Mouse (Mus musculus): Measurements from ENCODE around the gene Jam3. TPM values are rescaled to one million over a fixed set of nuclear protein-coding genes. Genes with fewer than 3 reads are reported as not detected.

The Jam3 gene
- total RNA-seq, 2 experiments from 2014 or later, result 19.2 to 21.2 TPM

GRCm38 (mm10) chr9:27126543-27126942 lies 28.7 kb downstream of the Jam3 start:
- DNase-seq, result no peak
- intact Hi-C loops (cut with DNase I; ENCODE audit: low total_unique reads), result no loop called here

- intact Hi-C loops (cut with DNase I; ENCODE audit: low total_unique reads), result no loop called here
- DNase-seq, result no peak
These were observed 29.8 kb downstream of the Jam3 start for GRCm38 (mm10) chr9:27125450-27125849.

- intact Hi-C loops (cut with DNase I; ENCODE audit: low total_unique reads), result no loop called here
- DNase-seq, result no peak
These were observed 31.3 kb downstream of the Jam3 start for GRCm38 (mm10) chr9:27123947-27124346.

GRCm38 (mm10) chr9:27122963-27123362 lies 32.3 kb downstream of the Jam3 start:
- no peak for DNase-seq
- intact Hi-C loops (cut with DNase I; ENCODE audit: low total_unique reads), result no loop called here

- intact Hi-C loops (cut with DNase I; ENCODE audit: low total_unique reads), result no loop called here
- no peak for DNase-seq
These were observed 33.1 kb downstream of the Jam3 start for GRCm38 (mm10) chr9:27122076-27122475.

GRCm38 (mm10) chr9:27121254-27121653 lies 34.0 kb downstream of the Jam3 start:
- DNase-seq, result no peak
- intact Hi-C loops (cut with DNase I; ENCODE audit: low total_unique reads), result no loop called here

GRCm38 (mm10) chr9:27111756-27112155 lies 43.5 kb downstream of the Jam3 start:
- DNase-seq, result no peak
- intact Hi-C loops (cut with DNase I; ENCODE audit: low total_unique reads), result no loop called here

- no peak for DNase-seq
- intact Hi-C loops (cut with DNase I; ENCODE audit: low total_unique reads), result no loop called here
These were observed 44.5 kb downstream of the Jam3 start for GRCm38 (mm10) chr9:27110681-27111080.

- intact Hi-C loops (cut with DNase I; ENCODE audit: low total_unique reads), result loop anchor here (5.0 to 10.0 kb wide), 2 partner anchors 62 to 215 kb away; no protein-coding TSS in a partner anchor
- peak; percentile 43 for DNase-seq
These were observed 45.4 kb downstream of the Jam3 start for GRCm38 (mm10) chr9:27109533-27110514.

- DNase-seq, result no peak
- intact Hi-C loops (cut with DNase I; ENCODE audit: low total_unique reads), result loop anchor here (5.0 to 10.0 kb wide), 2 partner anchors 64 to 216 kb away; no protein-coding TSS in a partner anchor
These were observed 46.8 kb downstream of the Jam3 start for GRCm38 (mm10) chr9:27108451-27108850.

GRCm38 (mm10) chr9:27106081-27106480 lies 49.1 kb downstream of the Jam3 start:
- intact Hi-C loops (cut with DNase I; ENCODE audit: low total_unique reads), result loop anchor here (5.0 to 10.0 kb wide), 2 partner anchors 66 to 219 kb away; no protein-coding TSS in a partner anchor
- DNase-seq, result no peak

- intact Hi-C loops (cut with DNase I; ENCODE audit: low total_unique reads), result loop anchor here (10.0 kb wide), 1 partner anchor 223 kb away; no protein-coding TSS in a partner anchor
- DNase-seq, result no peak
These were observed 53.8 kb downstream of the Jam3 start for GRCm38 (mm10) chr9:27101466-27101865.

GRCm38 (mm10) chr9:27099474-27099873 lies 55.7 kb downstream of the Jam3 start:
- no peak for DNase-seq
- intact Hi-C loops (cut with DNase I; ENCODE audit: low total_unique reads), result no loop called here

- DNase-seq, result no peak
- intact Hi-C loops (cut with DNase I; ENCODE audit: low total_unique reads), result no loop called here
These were observed 56.7 kb downstream of the Jam3 start for GRCm38 (mm10) chr9:27098557-27098956.

GRCm38 (mm10) chr9:27098092-27098491 lies 57.1 kb downstream of the Jam3 start:
- DNase-seq, result no peak
- intact Hi-C loops (cut with DNase I; ENCODE audit: low total_unique reads), result no loop called here

- no peak for DNase-seq
- intact Hi-C loops (cut with DNase I; ENCODE audit: low total_unique reads), result no loop called here
These were observed 62.3 kb downstream of the Jam3 start for GRCm38 (mm10) chr9:27092916-27093315.

- no peak for DNase-seq
- intact Hi-C loops (cut with DNase I; ENCODE audit: low total_unique reads), result no loop called here
These were observed 64.1 kb downstream of the Jam3 start for GRCm38 (mm10) chr9:27090801-27091775.

- intact Hi-C loops (cut with DNase I; ENCODE audit: low total_unique reads), result no loop called here
These were observed 65.1 kb downstream of the Jam3 start for GRCm38 (mm10) chr9:27090134-27090533.

GRCm38 (mm10) chr9:27087402-27087801 lies 67.8 kb downstream of the Jam3 start:
- intact Hi-C loops (cut with DNase I; ENCODE audit: low total_unique reads), result no loop called here
- no peak for DNase-seq

More at GRCm38 (mm10) chr9:27090134-27090533, 65.1 kb downstream of the Jam3 start:
- DNase-seq, result no peak

GRCm38 (mm10) chr9:27086256-27086655 lies 69.0 kb downstream of the Jam3 start:
- intact Hi-C loops (cut with DNase I; ENCODE audit: low total_unique reads), result no loop called here
- DNase-seq, result no peak
